Mouse (Mus musculus) C2C12 (cell line): ENCODE results near the gene Hnf1b. TPM values are rescaled to one million over a fixed set of nuclear protein-coding genes. Genes with fewer than 3 reads are reported as not detected.

ENCODE experiments used
- H3K27me3 ChIP-seq: one replicate; pipeline ENCODE4 v1.6.1; 2011; ENCODE audit not compliant: control insufficient read depth, insufficient read depth, insufficient read length
- H3K36me3 ChIP-seq: one replicate; pipeline ENCODE4 v1.6.1; 2011; ENCODE audit not compliant: control insufficient read depth, insufficient read depth
- H3K4me3 ChIP-seq: one replicate; pipeline ENCODE4 v1.5.1; 2011; ENCODE audit warnings: mild to moderate bottlenecking, control low read depth; ENCODE audit not compliant: poor library complexity, insufficient read depth, severe bottlenecking
- H3K79me2 ChIP-seq: one replicate; pipeline ENCODE4 v1.6.1; 2011; ENCODE audit not compliant: control insufficient read depth, insufficient read depth
- H3K79me3 ChIP-seq: one replicate; pipeline ENCODE4 v1.6.1; 2011; ENCODE audit warnings: low read depth, control low read depth
- H3ac ChIP-seq: one replicate; pipeline ENCODE3; 2011; ENCODE audit warnings: low read depth; ENCODE audit not compliant: control insufficient read depth, insufficient read length
- CEBPB ChIP-seq: IDR thresholded peaks from one replicate; pipeline ENCODE4 v1.6.1; 2011; ENCODE audit warnings: low read depth, mild to moderate bottlenecking, control low read depth, moderate library complexity
- CTCF ChIP-seq: IDR thresholded peaks from one replicate; pipeline ENCODE4 v1.5.1; 2011; ENCODE audit not compliant: control insufficient read depth, insufficient read depth, insufficient read length
- FOSL1 ChIP-seq: IDR thresholded peaks from one replicate; pipeline ENCODE4 v1.8.0; 2011; ENCODE audit warnings: mild to moderate bottlenecking, low read length; ENCODE audit not compliant: poor library complexity, insufficient read depth, severe bottlenecking
- MAX ChIP-seq: IDR thresholded peaks from one replicate; pipeline ENCODE4 v1.6.1; 2011; ENCODE audit warnings: mild to moderate bottlenecking, control low read depth
- MYOD1 ChIP-seq: IDR thresholded peaks from one replicate; pipeline ENCODE4 v1.6.1; 2011; ENCODE audit warnings: low read depth; ENCODE audit not compliant: control insufficient read depth, insufficient read length
- MYOG ChIP-seq: IDR thresholded peaks from one replicate; pipeline ENCODE4 v1.6.1; 2011; ENCODE audit not compliant: control insufficient read depth, insufficient read length; ENCODE audit errors: extremely low read depth
- USF1 ChIP-seq: IDR thresholded peaks from one replicate; pipeline ENCODE4 v1.6.1; 2011; ENCODE audit warnings: low read depth, mild to moderate bottlenecking, control low read depth, moderate library complexity
- polyA plus RNA-seq: library from polyadenylated mRNA; unstranded; fragments of >200 nt; fragmentation: generic; extraction: Trizol; gene quantifications from one replicate; pipeline ENCODE4 v1.2.1, GENCODE M21; 2012; ENCODE audit warnings: missing spikeins

Hnf1b gene
- polyA plus RNA-seq, 1 experiment = not detected

DNA sequence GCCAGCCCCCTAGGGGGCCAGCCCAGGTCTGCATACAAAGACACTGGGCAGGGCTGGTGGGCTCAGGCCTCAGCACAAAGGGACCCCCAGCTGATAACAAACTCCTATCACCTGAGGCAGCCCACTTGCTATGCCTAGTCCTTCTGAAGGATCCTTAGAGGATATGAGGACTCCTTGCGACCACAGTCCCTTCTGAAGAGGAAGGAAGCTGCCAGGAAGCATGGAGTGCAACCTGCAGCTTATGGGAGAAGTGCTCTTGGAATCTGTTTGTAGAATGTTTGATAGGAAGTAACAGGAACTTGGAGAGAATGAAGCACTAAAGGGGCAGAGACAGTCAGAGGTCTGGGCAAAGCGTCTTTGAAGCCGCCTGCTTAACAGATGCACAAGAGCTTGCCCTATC is 19.8 kb downstream of the Hnf1b start:
- Histone ChIP-seq H3K27me3 (peaks cover 29% of the 10 kb centered on the region), H3K36me3 (no peaks in the 10 kb centered on the region), H3K79me3 (no peaks in the 10 kb centered on the region), H3K4me3 (no peak overlapping the region), H3K79me2 (no peaks in the 10 kb centered on the region), H3ac (no peak overlapping the region)
- no peak for TF ChIP-seq CEBPB
- no peak for TF ChIP-seq MYOG
- no peak for TF ChIP-seq MAX
- TF ChIP-seq CTCF = no peak
- no peak for TF ChIP-seq USF1
- no peak for TF ChIP-seq MYOD1
- no peak for TF ChIP-seq FOSL1

DNA sequence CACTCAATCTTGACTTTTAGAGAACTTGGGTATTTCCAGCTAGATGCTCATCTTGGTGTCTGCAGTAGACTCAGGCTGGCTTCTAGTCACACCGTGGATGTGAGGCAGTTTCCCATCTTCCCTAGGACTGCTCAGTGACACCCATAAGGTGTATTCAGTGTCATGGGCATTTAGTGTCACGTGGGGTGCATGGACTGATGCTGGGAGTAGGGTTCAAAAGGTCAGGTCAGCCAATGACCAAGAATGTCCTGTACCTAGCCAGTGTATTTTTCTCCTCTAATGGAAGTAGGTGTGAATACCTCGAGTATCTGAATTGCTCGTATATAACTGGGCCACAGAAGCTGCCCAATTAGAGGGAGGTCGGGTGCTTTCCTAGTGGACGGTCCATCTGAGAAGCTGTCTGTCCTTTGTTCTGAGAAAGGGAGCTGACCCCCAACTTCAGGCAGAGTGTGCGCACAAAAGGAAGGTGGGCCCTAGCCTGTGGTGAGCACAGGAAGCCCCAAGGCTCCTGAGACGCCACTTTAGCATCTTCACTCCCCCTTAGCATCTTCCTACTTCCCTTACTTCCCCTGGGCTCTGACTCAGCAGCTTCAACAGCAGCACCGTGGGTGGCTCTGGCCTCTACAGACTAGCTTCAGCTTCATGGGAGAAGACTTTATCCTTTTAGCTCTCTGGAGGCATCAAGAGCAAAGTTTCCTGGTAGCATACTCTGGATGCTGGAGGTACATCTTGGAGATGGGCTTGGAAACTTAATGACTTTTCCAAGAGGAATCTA is 22.1 kb downstream of the Hnf1b start:
- Histone ChIP-seq H3ac (no peak overlapping the region), H3K36me3 (no peaks in the 10 kb centered on the region), H3K27me3 (peaks cover 16% of the 10 kb centered on the region), H3K4me3 (no peak overlapping the region), H3K79me2 (no peaks in the 10 kb centered on the region), H3K79me3 (no peaks in the 10 kb centered on the region)
- TF ChIP-seq USF1 (no peak), FOSL1 (no peak), MYOD1 (no peak)

GRCm38 (mm10) chr11:83873509-83873908 is 23.6 kb downstream of the Hnf1b start:
- H3K4me3 ChIP-seq = no peak overlapping the region
- H3K79me3 ChIP-seq = no peaks in the 10 kb centered on the region

DNA sequence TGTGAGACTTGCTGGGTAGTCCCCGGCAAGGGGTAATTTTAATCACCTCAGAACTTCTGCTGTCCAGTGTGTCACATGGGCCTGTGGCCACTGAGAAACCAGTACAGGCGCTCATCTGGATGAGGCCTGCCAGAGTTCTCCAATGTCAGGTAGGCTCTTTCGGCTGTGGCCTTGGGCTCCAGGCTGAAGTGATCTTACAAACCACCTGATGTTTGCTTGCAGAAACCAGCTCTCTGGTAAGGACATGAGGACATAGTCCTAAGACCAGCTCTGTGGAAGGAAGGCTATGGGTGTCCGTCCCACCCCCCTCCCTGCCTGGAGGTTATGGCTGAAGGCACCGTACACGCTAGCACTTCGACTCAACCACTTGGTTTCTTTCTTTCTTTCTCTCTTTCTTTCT is 26.8 kb downstream of the Hnf1b start:
- Histone ChIP-seq H3K36me3 (no peaks in the 10 kb centered on the region), H3K79me2 (no peaks in the 10 kb centered on the region), H3K79me3 (no peaks in the 10 kb centered on the region), H3ac (no peak overlapping the region), H3K4me3 (no peak overlapping the region), H3K27me3 (peaks cover 3% of the 10 kb centered on the region)
- no peak for TF ChIP-seq CTCF
- no peak for TF ChIP-seq MAX
- no peak for TF ChIP-seq MYOD1
- no peak for TF ChIP-seq USF1
- TF ChIP-seq FOSL1 = no peak
- no peak for TF ChIP-seq MYOG
- TF ChIP-seq CEBPB = no peak

More at GRCm38 (mm10) chr11:83873509-83873908, 23.6 kb downstream of the Hnf1b start:
- Histone ChIP-seq H3K27me3 (peaks cover 5% of the 10 kb centered on the region), H3ac (no peak overlapping the region), H3K79me2 (no peaks in the 10 kb centered on the region), H3K36me3 (no peaks in the 10 kb centered on the region)
- TF ChIP-seq CEBPB (no peak), CTCF (no peak)

- H3K79me3 ChIP-seq = no peaks in the 10 kb centered on the region
- peaks cover 8% of the 10 kb centered on the region for H3K27me3 ChIP-seq
- TF ChIP-seq CTCF (no peak), FOSL1 (no peak), CEBPB (no peak), MYOG (no peak), USF1 (no peak), MAX (no peak), MYOD1 (no peak)
- no peaks in the 10 kb centered on the region for H3K79me2 ChIP-seq
- H3ac ChIP-seq = no peak overlapping the region
- H3K4me3 ChIP-seq = no peak overlapping the region
- H3K36me3 ChIP-seq = no peaks in the 10 kb centered on the region
These were observed 27.9 kb downstream of the Hnf1b start for GRCm38 (mm10) chr11:83877765-83878164.

GRCm38 (mm10) chr11:83878417-83878952 is 28.6 kb downstream of the Hnf1b start:
- H3K27me3 ChIP-seq = peaks cover 13% of the 10 kb centered on the region
- no peaks in the 10 kb centered on the region for H3K79me3 ChIP-seq
- H3K4me3 ChIP-seq = no peak overlapping the region
- H3K79me2 ChIP-seq = no peaks in the 10 kb centered on the region
- no peak for TF ChIP-seq CTCF
- no peak for TF ChIP-seq MAX
- TF ChIP-seq CEBPB = no peak
- TF ChIP-seq FOSL1 = no peak
- TF ChIP-seq USF1 = no peak
- TF ChIP-seq MYOD1 = no peak
- TF ChIP-seq MYOG = no peak
- H3ac ChIP-seq = no peak overlapping the region
- no peaks in the 10 kb centered on the region for H3K36me3 ChIP-seq
